Comparison of ENCODE assay signal across 8 mouse cellular contexts in the genomic region with DNA sequence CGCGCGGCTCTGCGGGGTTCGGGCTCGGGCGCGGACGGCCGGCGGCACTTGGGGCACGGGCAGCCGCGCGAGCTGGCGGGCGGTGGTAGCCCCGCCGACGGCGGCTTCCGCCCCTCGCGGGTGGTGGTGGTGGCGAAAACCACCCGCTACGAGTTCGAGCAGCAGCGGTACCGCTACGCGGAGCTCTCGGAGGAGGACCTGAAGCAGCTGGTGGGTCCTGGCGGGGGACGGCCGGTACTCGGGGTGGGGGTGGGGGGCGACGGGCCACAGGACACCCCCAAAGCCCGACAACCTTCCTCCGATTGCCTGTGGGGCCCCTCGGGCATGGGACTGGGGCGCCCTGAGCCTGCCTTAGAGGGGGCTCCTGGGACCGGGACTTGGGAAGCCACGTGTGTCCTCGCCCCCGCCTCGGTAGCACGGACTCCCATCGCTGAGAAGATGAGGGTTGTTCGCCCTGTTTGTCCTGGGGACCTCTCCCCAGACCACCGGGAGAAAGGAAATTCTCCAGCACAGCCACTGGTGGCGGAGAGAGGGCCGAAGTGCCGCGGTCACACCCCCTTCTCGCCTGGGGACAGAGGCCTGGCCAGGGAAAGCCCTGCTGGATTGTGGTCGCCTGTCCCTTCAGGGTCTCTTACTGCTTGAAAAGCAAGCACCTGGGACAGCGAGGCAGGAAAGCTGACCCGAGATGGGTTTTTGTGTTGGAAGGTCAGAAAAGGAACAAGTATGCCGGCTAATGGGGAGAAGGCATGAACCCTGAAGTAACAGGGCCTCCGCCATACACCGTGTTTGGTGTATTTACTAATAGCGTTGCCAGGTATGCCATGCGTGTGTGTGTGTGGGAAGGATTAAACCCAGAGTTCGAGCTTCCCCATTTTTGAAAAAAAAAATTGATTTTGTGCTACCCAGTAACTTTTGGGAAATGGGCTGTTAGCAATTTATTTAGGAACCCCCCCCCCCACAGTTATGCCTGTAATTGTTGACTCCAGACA. TPM values are rescaled to one million over a fixed set of nuclear protein-coding genes. Genes with fewer than 3 reads are reported as not detected.
DNase-seq lines count a peak whose midpoint lies in the region; ATAC-seq and TF ChIP-seq lines count a peak whose summit lies in the region.

No protein-coding gene starts in this region.

- H3K9me3 ChIP-seq in limb, embryonic 14.5 days (ENCODE audit: control insufficient read depth, low read length), result no peaks in the 10 kb centered on the region
- no peaks in the 10 kb centered on the region for H3K9me3 ChIP-seq in midbrain, postnatal 0 days (ENCODE audit: low read length)
- H3K9me3 ChIP-seq in stomach, embryonic 14.5 days (ENCODE audit: control insufficient read depth, low read depth, low read length), result no peaks in the 10 kb centered on the region

- H3K4me1 ChIP-seq in limb, embryonic 14.5 days (ENCODE audit: control insufficient read depth, insufficient read depth, low read length), result peaks cover 23% of the 10 kb centered on the region
- H3K4me1 ChIP-seq in midbrain, postnatal 0 days (ENCODE audit: insufficient read depth, low read length), result no peaks in the 10 kb centered on the region
- peaks cover 34% of the 10 kb centered on the region for H3K4me1 ChIP-seq in stomach, embryonic 14.5 days (ENCODE audit: control insufficient read depth, insufficient read depth, low read length)

- no peak for TF ChIP-seq CTCF in left cerebral cortex, adult 2 months (IDR thresholded peaks at IDR 0.05)
- TF ChIP-seq CTCF in gastrocnemius, adult 2 months (IDR thresholded peaks at IDR 0.05), result no peak
- TF ChIP-seq CTCF in midbrain, postnatal 0 days (IDR thresholded peaks at IDR 0.05), result no peak

- peak overlapping the region; percentile 91 for H3K4me3 ChIP-seq in left cerebral cortex, adult 2 months
- peak overlapping the region; percentile 97 for H3K4me3 ChIP-seq in gastrocnemius, adult 2 months
- peak overlapping the region; percentile 92 for H3K4me3 ChIP-seq in limb, embryonic 14.5 days (replicated peaks; ENCODE audit: low read length)
- H3K4me3 ChIP-seq in midbrain, postnatal 0 days (ENCODE audit: low read depth, low read length), result peak overlapping the region; percentile 96
- H3K4me3 ChIP-seq in stomach, embryonic 14.5 days (ENCODE audit: low read depth, low read length), result peak overlapping the region; percentile 92

- peak; percentile 26 for ATAC-seq in inflammation-experienced regulatory T-cells, adult 6 months
- ATAC-seq in limb, embryonic 14.5 days (ENCODE audit: low FRiP score, low read depth), result peak; percentile 21
- peak; percentile 67 for ATAC-seq in midbrain, postnatal 0 days (ENCODE audit: low FRiP score)
- peak; percentile 3 for ATAC-seq in stomach, embryonic 14.5 days (ENCODE audit: insufficient number of reproducible peaks, insufficient read depth, low FRiP score, low read depth)

- DNase-seq in left cerebral cortex, adult 2 months (ENCODE audit: extremely low spot score in 1 of 2, low spot score in 2 of 2), result peak; percentile 33 to 38
- DNase-seq in left cerebral cortex, adult 11 months (ENCODE audit: low spot score), result no peak
- DNase-seq in cerebellum, adult 8-10 months, result peak; percentile 43
- peak; percentile 54 for DNase-seq in gastrocnemius, adult 2 months
- no peak for DNase-seq in limb, embryonic 14.5 days (ENCODE audit: low spot score)
- DNase-seq in midbrain, postnatal 0 days (ENCODE audit: low spot score), result peak; percentile 47

- intact Hi-C loops in left cerebral cortex, adult 2 months (cut with DNase I), result no loop called here
- intact Hi-C loops in gastrocnemius, adult 2 months (cut with DNase I), result no loop called here

- no peaks in the 10 kb centered on the region for H3K36me3 ChIP-seq in limb, embryonic 14.5 days (ENCODE audit: control insufficient read depth, insufficient read depth, low read length)
- no peaks in the 10 kb centered on the region for H3K36me3 ChIP-seq in midbrain, postnatal 0 days (ENCODE audit: insufficient read depth, low read length)
- no peaks in the 10 kb centered on the region for H3K36me3 ChIP-seq in stomach, embryonic 14.5 days (ENCODE audit: control insufficient read depth, insufficient read depth, low read length)

- H3K9ac ChIP-seq in limb, embryonic 14.5 days (ENCODE audit: low read depth, low read length, severe bottlenecking), result peak overlapping the region; percentile 93
- peak overlapping the region; percentile 91 for H3K9ac ChIP-seq in midbrain, postnatal 0 days (replicated peaks; ENCODE audit: low read length, poor library complexity, severe bottlenecking)
- H3K9ac ChIP-seq in stomach, embryonic 14.5 days (replicated peaks; ENCODE audit: low read depth, low read length), result peak overlapping the region; percentile 92

- TF ChIP-seq POLR2A in limb, embryonic 14.5 days (IDR thresholded peaks at IDR 0.05; ENCODE audit: borderline replicate concordance, extremely low read depth, insufficient read depth, insufficient read length), result 0 out of 2 replicates have a peak, but pooled peaks have one; percentile 11

- no peaks in the 10 kb centered on the region for H3K27me3 ChIP-seq in limb, embryonic 14.5 days (ENCODE audit: control insufficient read depth, insufficient read depth, low read length)
- H3K27me3 ChIP-seq in midbrain, postnatal 0 days (ENCODE audit: insufficient read depth, low read length), result peaks cover 3% of the 10 kb centered on the region; the same call in 1 of the 2 replicates
- H3K27me3 ChIP-seq in stomach, embryonic 14.5 days (ENCODE audit: control insufficient read depth, insufficient read depth, low read length), result no peaks in the 10 kb centered on the region

- WGBS in limb, embryonic 14.5 days, result under 1% methylated on average over 40 of the region's 66 CpGs
- under 1% methylated on average over 33 of the region's 66 CpGs for WGBS in midbrain, postnatal 0 days
- WGBS in stomach, embryonic 14.5 days, result 2% methylated on average over 53 of the region's 66 CpGs

- H3K4me2 ChIP-seq in limb, embryonic 14.5 days (replicated peaks; ENCODE audit: low read depth, low read length, severe bottlenecking), result peak overlapping the region; percentile 79
- H3K4me2 ChIP-seq in midbrain, postnatal 0 days (ENCODE audit: low read depth, low read length, poor library complexity, severe bottlenecking), result peak overlapping the region; percentile 82
- peak overlapping the region; percentile 54 for H3K4me2 ChIP-seq in stomach, embryonic 14.5 days (replicated peaks; ENCODE audit: low read depth, low read length)

- H3K27ac ChIP-seq in left cerebral cortex, adult 2 months, result peak overlapping the region; percentile 78
- peak overlapping the region; percentile 91 for H3K27ac ChIP-seq in gastrocnemius, adult 2 months
- H3K27ac ChIP-seq in limb, embryonic 14.5 days (replicated peaks; ENCODE audit: low read depth, low read length), result peak overlapping the region; percentile 92
- peak overlapping the region; percentile 85 for H3K27ac ChIP-seq in midbrain, postnatal 0 days (ENCODE audit: low read depth, low read length)
- H3K27ac ChIP-seq in stomach, embryonic 14.5 days (ENCODE audit: low read length), result peak overlapping the region; percentile 92

RNA-seq across cellular contexts. Expression of a gene that starts 0.8 kb away (rescaled TPM):
- total RNA-seq in left cerebral cortex, adult 2 months (2021), result 10 to 100 TPM; 46.4 to 49.9 TPM
- 10 to 100 TPM; 32.2 to 42.6 TPM for total RNA-seq in gastrocnemius, adult 2 months (2021)
- polyA plus RNA-seq in inflammation-experienced regulatory T-cells, adult 6 months (2017; shearing (Covaris generic)), result 1 to 10 TPM; 6.5 to 8.7 (median 8.4) TPM
- polyA plus RNA-seq in limb, embryonic 14.5 days (2012; rRNA removed), result 29.2 and 31.6 TPM in 2 replicates
- polyA plus RNA-seq in limb, embryonic 14.5 days (2014; fragmentation: Nextera tagmentation; extraction: Ambion mirVana), result 26.7 and 28.2 TPM in 2 replicates
- 33.7 and 34.3 TPM in 2 replicates for total RNA-seq in midbrain, postnatal 0 days (2014; rRNA removed)
- polyA plus RNA-seq in midbrain, postnatal 0 days (2015; fragmentation: Nextera tagmentation; extraction: Ambion mirVana), result 28.9 and 29.9 TPM in 2 replicates
- polyA plus RNA-seq in stomach, embryonic 14.5 days (2014; fragmentation: Nextera tagmentation; extraction: Ambion mirVana), result 31.8 and 32.1 TPM in 2 replicates

Comparison
In these comparisons a context has a peak if more than half of its experiments do, and no peak if none do; other contexts are left out.
1. DNase-seq: peak in left cerebral cortex, adult 2 months (2 of 2), cerebellum, adult 8-10 months (single experiment), gastrocnemius, adult 2 months (single experiment) and midbrain, postnatal 0 days (single experiment); none in left cerebral cortex, adult 11 months (single experiment) and limb, embryonic 14.5 days (single experiment).
2. ATAC-seq: peak in every context shown above with its lines; median percentile 67 in midbrain, postnatal 0 days; 26 in inflammation-experienced regulatory T-cells, adult 6 months; 21 in limb, embryonic 14.5 days; 3 in stomach, embryonic 14.5 days.
3. Peak in every context shown above with its lines, with median percentiles within 50 percentile points of each other: H3K27ac ChIP-seq, H3K4me3 ChIP-seq, H3K4me2 ChIP-seq and H3K9ac ChIP-seq.